Mouse (Mus musculus): Measurements from ENCODE around the gene Ap1m1. TPM values are rescaled to one million over a fixed set of nuclear protein-coding genes. Genes with fewer than 3 reads are reported as not detected.

Gene Ap1m1
- total RNA-seq, 2 experiments from 2014 or later, result 49.4 to 49.6 TPM

DNA sequence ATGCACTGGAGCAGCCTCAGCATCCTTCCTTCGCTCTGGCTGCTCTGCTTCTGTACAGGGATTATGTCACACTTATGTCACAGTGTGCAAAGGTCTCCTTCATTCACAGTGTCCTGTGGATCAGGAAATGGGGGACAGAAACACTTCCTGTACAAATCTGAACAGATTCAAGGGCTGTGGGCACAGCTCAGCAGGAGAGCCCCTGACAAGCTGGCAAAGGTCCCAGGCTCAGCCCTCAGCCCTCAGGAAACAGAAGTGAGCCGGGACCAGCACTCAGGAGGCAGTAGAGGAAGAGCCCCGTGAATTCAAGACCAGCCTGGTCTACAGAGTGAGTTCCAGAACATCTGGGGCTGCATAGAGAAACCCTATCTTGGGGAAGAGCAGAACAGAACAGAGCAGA, 41.8 kb downstream of the Ap1m1 start:
- no peak for DNase-seq
- intact Hi-C loops (cut with DNase I), result no loop called here

DNA sequence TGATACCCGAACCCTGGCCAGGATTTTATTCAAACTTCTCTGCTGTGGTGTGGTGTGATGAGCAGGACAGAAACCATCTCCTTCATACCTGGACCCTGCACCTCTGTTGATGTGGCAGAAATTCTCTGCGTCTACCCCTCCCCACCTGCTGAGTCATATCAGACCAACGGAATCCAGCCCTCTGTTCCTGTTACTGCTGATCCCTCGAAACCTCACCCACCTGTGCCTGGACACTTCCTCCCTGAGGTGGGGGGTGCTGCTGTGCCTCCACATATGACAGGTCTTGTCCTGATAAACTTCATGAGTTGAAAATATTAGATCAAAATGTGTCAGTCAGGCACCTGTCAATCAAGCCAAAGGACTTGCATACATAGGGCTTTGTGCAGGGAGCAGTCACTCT, 45.5 kb downstream of the Ap1m1 start:
- no peak for DNase-seq
- intact Hi-C loops (cut with DNase I), result no loop called here

DNA sequence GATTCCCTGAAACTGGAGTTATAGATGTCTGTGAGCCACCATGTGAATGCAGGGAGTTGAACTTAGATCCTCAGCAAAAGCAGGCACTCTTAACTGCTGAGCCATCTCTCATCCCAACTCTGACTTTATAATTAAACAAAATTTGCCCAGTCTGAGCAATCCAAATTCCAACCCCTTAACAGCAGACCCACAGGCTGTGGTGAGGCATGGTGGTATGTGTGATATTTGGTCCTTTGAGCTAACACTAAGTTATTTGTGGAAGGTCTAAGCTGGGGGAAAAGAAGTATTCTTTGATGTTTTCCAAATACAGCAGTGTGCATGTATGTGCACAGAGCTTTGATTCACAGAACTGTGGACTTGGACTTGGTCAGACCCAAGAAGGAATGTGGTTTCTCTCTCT, 49.2 kb downstream of the Ap1m1 start:
- intact Hi-C loops (cut with DNase I), result no loop called here
- no peak for DNase-seq

DNA sequence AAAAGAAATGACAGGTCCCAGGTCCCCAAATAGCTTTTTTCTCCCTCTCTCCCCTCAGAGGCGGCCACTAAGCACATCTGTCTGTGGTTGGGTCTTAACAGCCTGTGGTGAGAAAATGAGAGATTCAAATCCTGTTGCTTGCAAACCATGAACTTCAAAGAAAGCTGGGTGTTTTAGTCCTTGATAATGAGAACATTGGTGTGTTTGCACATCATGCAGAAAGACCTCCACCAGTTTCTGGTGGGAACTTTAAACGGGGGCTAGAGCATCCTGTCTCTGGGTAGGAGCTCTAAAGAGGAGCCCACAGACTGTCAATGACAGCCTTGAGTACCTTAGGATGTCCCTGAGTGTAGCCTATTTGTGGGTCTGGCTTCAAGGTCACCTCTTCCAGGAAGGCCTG, 51.3 kb downstream of the Ap1m1 start:
- DNase-seq, result no peak
- intact Hi-C loops (cut with DNase I), result no loop called here

DNA sequence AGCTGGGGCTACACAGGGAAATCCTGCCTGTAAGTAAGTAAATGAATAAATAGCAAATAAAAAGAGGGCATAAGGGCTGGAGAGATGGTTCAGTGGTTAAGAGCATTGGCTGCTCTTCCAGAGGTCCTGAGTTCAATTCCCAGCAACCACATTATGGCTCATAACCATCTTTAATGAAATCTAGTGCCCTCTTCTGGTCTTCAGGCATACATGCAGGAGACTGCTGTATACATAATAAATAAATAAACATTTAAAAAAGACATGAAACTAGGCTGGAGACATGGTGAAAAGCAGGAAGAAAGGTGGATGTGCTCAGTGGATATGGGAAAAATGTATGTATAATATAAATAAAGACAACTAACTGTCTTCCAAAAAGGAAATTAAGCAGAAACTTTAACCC, 53.5 kb downstream of the Ap1m1 start:
- no peak for DNase-seq
- intact Hi-C loops (cut with DNase I), result no loop called here

DNA sequence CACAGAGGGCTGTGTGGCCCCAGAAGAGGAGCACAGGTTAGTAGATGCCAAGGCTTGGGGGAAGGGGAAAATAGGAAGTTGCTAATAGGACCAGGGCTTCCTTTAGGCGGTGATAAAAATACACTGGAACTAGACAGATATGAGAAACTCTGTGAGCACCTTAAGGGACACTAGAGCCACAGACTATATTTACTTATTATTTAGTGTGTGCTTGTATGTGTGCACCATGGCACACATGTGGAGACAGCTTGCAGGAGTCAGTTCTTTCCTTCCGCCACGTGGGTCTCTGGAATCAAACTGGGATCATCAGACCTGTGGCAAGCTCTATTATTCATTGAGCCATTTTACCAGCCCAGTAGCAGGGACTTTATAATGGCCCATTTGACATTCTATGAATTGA, 55.3 kb downstream of the Ap1m1 start:
- intact Hi-C loops (cut with DNase I), result loop anchor here (1.0 kb wide), 1 partner anchor 25 kb away; no protein-coding TSS in a partner anchor
- no peak for DNase-seq

DNA sequence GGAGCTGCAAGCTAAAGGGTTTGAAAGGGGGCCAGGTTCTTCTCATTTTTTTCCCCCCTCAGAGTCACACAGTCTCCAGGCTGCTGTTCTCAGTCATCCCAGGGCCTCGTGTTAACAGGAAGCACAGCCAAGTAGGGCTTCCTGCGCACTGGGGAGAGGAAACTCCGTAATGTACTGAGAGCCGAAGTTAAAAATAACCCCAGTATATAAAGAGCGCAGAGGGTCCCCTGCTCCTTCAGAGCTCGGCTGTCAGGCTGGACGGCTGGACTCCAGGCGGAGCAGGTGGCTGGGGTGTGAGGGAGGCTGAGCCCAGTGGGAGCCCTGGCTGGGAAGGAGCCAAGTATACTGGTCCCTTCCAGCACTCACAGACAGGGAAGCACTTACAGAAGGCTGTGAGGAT, 55.9 kb downstream of the Ap1m1 start:
- intact Hi-C loops (cut with DNase I), result loop anchor here (1.0 kb wide), 1 partner anchor 25 kb away; no protein-coding TSS in a partner anchor
- DNase-seq, result peak; percentile 94

DNA sequence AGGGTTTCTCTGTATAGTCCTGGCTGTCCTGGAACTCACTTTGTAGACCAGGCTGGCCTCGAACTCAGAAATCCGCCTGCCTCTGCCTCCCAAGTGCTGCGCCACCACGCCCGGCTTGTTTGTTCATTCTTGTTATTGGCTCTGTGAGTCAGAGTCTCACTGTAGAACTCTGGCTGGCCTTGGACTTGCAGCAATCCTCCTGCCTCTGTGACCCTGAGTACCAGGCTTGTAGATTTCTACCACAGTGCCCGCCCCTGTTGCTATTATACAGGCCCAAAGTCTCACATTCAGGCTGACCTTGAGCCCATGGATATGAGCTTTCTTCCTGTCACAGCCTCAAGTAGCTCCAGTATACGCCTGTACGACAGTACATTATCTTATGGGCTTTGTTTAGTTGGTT, 56.7 kb downstream of the Ap1m1 start:
- DNase-seq, result no peak
- intact Hi-C loops (cut with DNase I), result no loop called here

DNA sequence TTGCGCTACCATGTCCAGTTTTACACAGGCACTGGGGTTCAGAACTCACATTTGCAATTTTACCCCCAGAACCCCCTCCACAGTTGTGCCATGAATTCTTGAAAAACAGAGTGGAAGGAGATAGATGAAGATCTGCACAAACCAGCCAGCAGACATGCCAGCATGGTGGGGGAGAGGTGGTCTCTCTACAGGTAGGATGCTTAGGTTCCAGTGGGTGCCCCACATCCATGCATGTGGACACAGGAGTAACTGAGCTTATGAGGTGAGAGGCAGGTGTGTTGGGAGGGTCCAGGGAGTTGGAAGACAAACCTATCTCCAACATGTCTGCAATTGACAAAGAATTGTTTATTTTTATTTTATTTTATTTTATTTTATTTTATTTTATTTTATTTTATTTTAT, 59.1 kb downstream of the Ap1m1 start:
- no peak for DNase-seq
- intact Hi-C loops (cut with DNase I), result no loop called here

DNA sequence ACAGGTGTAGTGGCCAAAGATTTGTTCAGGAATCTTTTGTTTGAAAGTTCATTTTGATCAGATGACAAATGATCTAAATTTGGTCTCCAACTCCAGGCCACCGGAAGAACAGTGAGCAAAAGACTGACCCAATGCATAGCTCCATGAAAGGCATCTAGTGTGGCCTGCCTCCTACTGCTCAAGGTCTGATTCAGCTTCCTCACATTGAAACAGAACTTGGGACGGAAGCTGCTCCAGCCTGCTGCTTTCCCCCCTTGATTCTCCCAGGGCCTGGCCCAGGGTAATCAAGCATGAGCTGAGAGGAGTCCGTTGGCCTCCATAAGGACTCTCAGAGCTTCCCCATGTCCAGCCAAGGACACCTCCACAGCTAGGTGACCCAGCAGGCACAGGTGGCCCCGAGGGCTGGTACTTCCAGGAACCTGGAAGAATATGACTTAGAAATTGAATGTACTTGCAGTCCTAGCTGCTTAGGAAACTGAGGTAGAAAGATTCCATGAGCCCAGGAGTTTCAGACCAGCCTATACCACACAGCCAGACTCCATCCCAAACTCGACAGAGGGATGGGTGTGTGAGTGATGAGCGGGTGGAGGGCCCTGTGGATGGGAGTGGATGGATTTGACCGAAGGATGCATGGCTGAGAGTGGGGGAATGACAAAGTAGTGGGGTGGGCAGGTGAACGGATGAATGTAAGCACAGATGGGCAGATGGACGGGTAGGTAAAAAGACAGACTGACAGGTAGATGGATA, 61.0 kb downstream of the Ap1m1 start:
- intact Hi-C loops (cut with DNase I), result no loop called here
- DNase-seq, result no peak

DNA sequence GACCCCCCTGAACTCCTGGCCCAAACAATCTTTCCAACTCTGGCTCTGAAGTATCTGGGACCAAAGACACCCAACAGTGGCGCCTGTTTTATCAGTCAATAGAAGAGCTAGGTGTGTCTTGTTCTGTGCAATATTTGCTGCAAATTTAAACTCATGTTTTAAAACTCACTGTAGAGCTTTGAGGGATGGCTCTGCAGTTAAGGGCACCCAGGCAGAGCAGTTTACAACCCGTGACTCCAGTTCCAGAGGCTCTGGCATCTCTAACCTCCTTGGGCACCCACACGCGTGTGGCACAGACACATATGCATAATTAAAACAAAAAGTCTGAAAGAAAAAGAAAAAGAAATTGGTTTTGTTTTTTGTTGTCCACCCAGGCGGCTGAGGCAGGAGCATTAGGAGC, 61.7 kb downstream of the Ap1m1 start:
- no peak for DNase-seq
- intact Hi-C loops (cut with DNase I), result no loop called here

DNA sequence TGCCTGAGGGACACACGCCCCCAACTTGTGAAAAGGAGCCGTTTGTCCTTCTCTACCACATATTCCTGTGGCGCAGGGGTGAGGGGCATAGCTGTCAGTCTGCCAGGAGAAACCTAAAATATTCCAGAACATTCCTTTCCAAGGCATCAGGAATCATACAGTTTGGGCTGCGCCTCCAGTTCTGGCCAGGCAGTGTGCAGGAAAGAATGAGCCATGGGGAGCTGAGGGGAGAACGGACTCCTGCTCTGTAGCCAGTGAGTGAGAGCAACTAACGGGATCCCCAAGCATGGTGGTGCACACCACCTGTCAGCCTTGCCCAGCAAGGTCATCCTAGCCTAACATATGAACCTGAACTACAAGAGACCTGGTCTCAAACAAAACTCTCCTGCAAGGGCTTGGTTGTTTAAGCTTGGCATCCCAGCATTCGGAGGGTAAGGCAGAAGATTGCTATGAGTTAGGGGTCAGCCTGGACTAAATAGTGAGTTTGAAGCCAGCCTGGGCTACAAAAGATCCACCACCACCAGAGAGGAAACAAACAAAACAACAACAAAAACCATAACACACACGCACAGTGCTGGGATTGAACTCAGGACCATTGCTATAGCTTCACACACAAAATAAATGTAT, 63.3 kb downstream of the Ap1m1 start:
- intact Hi-C loops (cut with DNase I), result loop anchor here (2.0 kb wide), 1 partner anchor 16 kb away; the partner anchor contains the start of gene Klf2
- peak; percentile 50 to 55 for DNase-seq

DNA sequence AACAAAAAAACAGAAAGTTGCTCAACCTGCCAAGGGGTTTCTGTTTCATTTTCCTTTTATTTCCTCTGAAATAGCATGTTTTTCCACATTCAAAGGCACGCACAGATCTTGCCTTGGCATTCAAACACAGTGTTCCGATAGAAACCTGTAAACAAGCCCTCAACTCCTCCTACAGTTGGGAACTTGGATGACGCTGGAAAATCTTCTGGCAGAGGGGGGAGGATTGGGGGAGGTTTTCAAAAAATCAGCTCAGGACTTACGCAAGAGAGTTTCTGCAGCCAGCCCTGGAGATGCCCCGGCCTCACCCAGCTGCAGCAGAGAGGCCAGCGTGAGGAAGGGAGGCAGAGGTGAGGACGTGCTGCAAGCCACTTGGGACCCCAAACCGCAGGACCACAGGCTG, 63.8 kb downstream of the Ap1m1 start:
- intact Hi-C loops (cut with DNase I), result loop anchor here (2.0 kb wide), 1 partner anchor 15 kb away; the partner anchor contains the start of gene Klf2

DNA sequence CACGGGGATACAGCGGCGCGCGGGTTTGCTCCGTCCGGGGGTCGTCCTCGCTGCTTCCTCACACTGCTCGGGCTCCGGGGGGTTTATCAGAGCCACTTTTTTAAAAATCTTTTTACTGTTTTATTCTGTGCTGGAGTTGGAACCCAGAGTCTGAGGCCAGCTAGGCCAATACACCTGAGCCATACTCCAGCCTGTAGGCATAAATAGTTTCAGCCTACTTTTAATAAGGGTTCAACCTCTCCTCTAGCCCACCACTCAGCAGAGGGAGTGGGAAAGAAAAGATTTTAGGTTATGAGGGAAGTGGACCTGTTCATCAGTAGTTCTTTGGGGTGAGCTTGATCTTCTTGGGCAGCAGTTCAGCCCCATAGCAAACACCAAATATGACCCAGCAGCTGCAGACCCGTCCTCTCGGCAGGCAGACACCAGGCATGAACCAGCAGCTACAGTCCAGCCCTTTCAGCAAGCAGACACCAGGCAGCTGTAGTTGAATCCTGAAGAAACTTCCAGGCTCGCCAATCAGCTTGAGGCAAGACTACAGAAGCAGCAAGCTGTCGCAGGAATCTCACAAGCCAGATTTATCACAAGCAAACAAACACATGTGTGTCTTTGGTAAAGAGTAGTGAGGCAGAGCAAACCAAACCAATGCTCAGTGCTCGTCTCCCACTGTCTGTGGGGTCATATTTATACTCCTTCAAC, 65.5 kb downstream of the Ap1m1 start, which contains the start of gene Gm10282:
Gene Gm10282 (minus strand): TSS at position 51 of the 696 bp plus-strand sequence.
- no peak for DNase-seq
- intact Hi-C loops (cut with DNase I), result no loop called here

More for the DNA sequence above, 63.8 kb downstream of the Ap1m1 start:
- DNase-seq, result peak; percentile 77 to 79

DNA sequence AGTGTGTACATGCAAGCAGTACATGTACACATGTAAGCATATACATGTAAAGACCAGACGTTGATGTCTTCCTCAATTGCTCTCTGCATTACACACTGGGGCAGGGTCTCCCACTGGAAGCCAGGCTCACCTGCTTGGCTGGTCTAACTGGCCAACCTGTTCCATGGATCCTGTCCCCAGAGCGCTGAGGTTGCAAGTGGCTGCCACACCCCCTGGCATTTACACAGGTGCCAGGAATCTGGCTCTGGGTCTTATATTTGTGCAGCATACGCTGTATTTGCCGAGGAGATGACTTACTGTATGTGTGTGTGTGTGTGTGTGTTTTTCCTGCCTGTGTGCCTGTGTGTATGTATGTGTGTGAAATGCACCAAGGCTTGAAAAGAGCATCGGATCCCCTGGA, 67.1 kb downstream of the Ap1m1 start:
- intact Hi-C loops (cut with DNase I), result no loop called here
- no peak for DNase-seq

Other genes with a start within 250 kb of the Ap1m1 start
- 1 to 10 TPM in 1 of 2 experiments, under 1 TPM in 1; 0.67 to 1.6 TPM for gene Cyp4f18, start 230.4 kb upstream of the Ap1m1 start, total RNA-seq (2021)
- not detected for gene Olfr372, start 198.8 kb upstream of the Ap1m1 start, total RNA-seq (2021)
- not detected for gene Olfr373, start 156.8 kb upstream of the Ap1m1 start, total RNA-seq (2021)
- not detected for gene Olfr374, start 133.0 kb upstream of the Ap1m1 start, total RNA-seq (2021)
- 10 to 100 TPM; 86.3 to 97.2 TPM for gene Tpm4, start 105.0 kb upstream of the Ap1m1 start, total RNA-seq (2021)
- gene Rab8a, start 78.8 kb upstream of the Ap1m1 start, total RNA-seq (2021), result 10 to 100 TPM; 18.6 to 26.0 TPM
- gene Hsh2d, start 50.4 kb upstream of the Ap1m1 start, total RNA-seq (2021), result not detected
- under 1 TPM in 1 of 2 experiments, not detected in 1; 0.57 TPM for gene Cib3, start 27.2 kb upstream of the Ap1m1 start, total RNA-seq (2021)
- not detected for gene Gm11034, start 26.4 kb upstream of the Ap1m1 start, total RNA-seq (2021)
- 10 to 100 TPM; 21.2 to 25.0 TPM for gene Fam32a, start 20.3 kb upstream of the Ap1m1 start, total RNA-seq (2021)
- gene Gm10282, start 65.2 kb downstream of the Ap1m1 start, total RNA-seq (2021), result 10 to 100 TPM in 1 of 2 experiments, 1 to 10 TPM in 1; 6.9 to 10.2 TPM
- gene Klf2, start 79.0 kb downstream of the Ap1m1 start, total RNA-seq (2021), result 10 to 100 TPM; 42.2 to 97.6 TPM
- 10 to 100 TPM; 41.5 to 43.0 TPM for gene Eps15l1, start 181.4 kb downstream of the Ap1m1 start, total RNA-seq (2021)
- 10 to 100 TPM; 17.1 to 22.0 TPM for gene Calr3, start 203.9 kb downstream of the Ap1m1 start, total RNA-seq (2021)
- 1 to 10 TPM; 4.6 to 5.8 TPM for gene 1700030K09Rik, start 203.9 kb downstream of the Ap1m1 start, total RNA-seq (2021)
- gene Cherp, start 235.2 kb downstream of the Ap1m1 start, total RNA-seq (2021), result 10 to 100 TPM; 36.4 to 45.2 TPM